Mouse (Mus musculus) liver, adult 2 months (tissue): Measurements from ENCODE around the gene Prkra. TPM values are rescaled to one million over a fixed set of nuclear protein-coding genes. Genes with fewer than 3 reads are reported as not detected.
A peak's percentile ranks its signal among the peaks of the same experiment; 100 is the strongest.
"Not testable (repeated sequence)": the region's sequence is repeated elsewhere in the genome, so short reads cannot be mapped to it uniquely, and the experiment has no call there.

Experiments used
- DNase-seq: peaks from one replicate; pipeline ENCODE4 v3.0.0-alpha.2; 2011; ENCODE audit warnings: low read depth, low spot score; ENCODE audit errors: extremely low read depth
- H3K27ac ChIP-seq: fragments of 200-500 bp; replicated peaks from 2 replicates; pipeline ENCODE4 v1.5.1; 2012; ENCODE audit warnings: low read depth, mild to moderate bottlenecking, control low read depth, inconsistent platforms, low read length; ENCODE audit not compliant: insufficient read depth
- H3K27me3 ChIP-seq: fragments of 200-500 bp; 2 replicates; pipeline ENCODE4 v1.6.1; 2012; ENCODE audit warnings: mild to moderate bottlenecking, moderate library complexity, low read length, inconsistent platforms; ENCODE audit not compliant: control insufficient read depth, insufficient read depth
- H3K36me3 ChIP-seq: fragments of 200-500 bp; 2 replicates; pipeline ENCODE4 v1.6.1; 2012; ENCODE audit warnings: low read length, inconsistent platforms; ENCODE audit not compliant: control insufficient read depth, insufficient read depth
- H3K4me1 ChIP-seq: fragments of 200-500 bp; 2 replicates; pipeline ENCODE4 v1.6.1; 2011; ENCODE audit warnings: low read length; ENCODE audit not compliant: control insufficient read depth, insufficient read depth
- H3K4me3 ChIP-seq: fragments of 200-500 bp; 2 replicates; pipeline ENCODE4 v1.5.1; 2011; ENCODE audit warnings: low read depth, mild to moderate bottlenecking, control low read depth, low read length, moderate library complexity; ENCODE audit not compliant: insufficient read depth
- H3K79me2 ChIP-seq: fragments of 200-500 bp; 2 replicates; pipeline ENCODE4 v1.6.1; 2012; ENCODE audit warnings: inconsistent platforms, mild to moderate bottlenecking, low read length, moderate library complexity; ENCODE audit not compliant: control insufficient read depth, insufficient read depth
- H3K9ac ChIP-seq: fragments of 200-500 bp; 2 replicates; pipeline ENCODE4 v1.6.1; 2012; ENCODE audit warnings: low read depth, mild to moderate bottlenecking, control low read depth, inconsistent platforms, low read length
- CTCF ChIP-seq: fragments of 200-500 bp; IDR thresholded peaks from 2 replicates; pipeline ENCODE4 v1.5.1; 2011; ENCODE audit warnings: low read depth, low read length, control low read depth
- POLR2A ChIP-seq: fragments of 200-500 bp; IDR thresholded peaks from 2 replicates; pipeline ENCODE4 v1.6.1; 2011; ENCODE audit warnings: low read length, control low read depth; ENCODE audit not compliant: insufficient read depth; ENCODE audit errors: extremely low read depth
- WGBS: fragments of 180-500 bp; shearing (Covaris S2); methylation state at CpG from one replicate; pipeline ENCODE4 v1.1.7; 2018; 5-methylcytosine and 5-hydroxymethylcytosine counted together
- polyA plus RNA-seq: library from polyadenylated mRNA; depleted of rRNA; stranded (reverse); fragments of >200 nt; gene quantifications from 2 replicates; pipeline ENCODE4 v1.2.3, GENCODE M21; 2012
- total RNA-seq: library from RNA; depleted of rRNA; stranded (reverse); fragments of >200 nt; gene quantifications from 2 replicates; pipeline ENCODE4 v1.2.3, GENCODE M21; 2014

Gene Prkra
- total and polyA plus RNA-seq, 2 experiments, result 11.2 to 26.9 TPM

DNA sequence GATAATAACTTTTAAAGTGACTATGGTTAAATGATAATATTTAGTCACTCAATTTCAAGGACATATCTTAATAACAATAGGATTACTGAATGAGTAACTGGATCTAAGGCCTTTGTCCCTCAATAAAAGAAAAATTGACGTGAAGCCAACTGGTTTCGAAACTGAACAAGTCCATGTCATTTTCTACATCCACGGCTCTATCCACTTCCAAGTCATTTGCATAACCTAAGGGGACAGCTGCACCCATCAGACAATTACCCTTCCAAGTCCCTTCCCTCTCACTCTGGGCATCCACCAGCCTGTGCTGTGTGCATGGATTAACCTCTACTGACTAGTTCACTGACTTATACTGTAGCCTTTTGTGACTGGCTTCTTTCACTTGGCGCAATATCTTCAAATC, 16.2 kb downstream of the Prkra start:
- no peak for TF ChIP-seq CTCF
- TF ChIP-seq POLR2A, result no peak
- no peak overlapping the region for H3K4me3 ChIP-seq
- H3K79me2 ChIP-seq, result no peaks in the 10 kb centered on the region
- peak; percentile 10 for DNase-seq
- no peak overlapping the region for H3K27ac ChIP-seq
- no peaks in the 10 kb centered on the region for H3K27me3 ChIP-seq
- peaks cover 53% of the 10 kb centered on the region for H3K36me3 ChIP-seq
- H3K9ac ChIP-seq, result no peak overlapping the region
- WGBS, result 84% methylated on average over 4 of the region's 4 CpGs
- no peaks in the 10 kb centered on the region for H3K4me1 ChIP-seq

DNA sequence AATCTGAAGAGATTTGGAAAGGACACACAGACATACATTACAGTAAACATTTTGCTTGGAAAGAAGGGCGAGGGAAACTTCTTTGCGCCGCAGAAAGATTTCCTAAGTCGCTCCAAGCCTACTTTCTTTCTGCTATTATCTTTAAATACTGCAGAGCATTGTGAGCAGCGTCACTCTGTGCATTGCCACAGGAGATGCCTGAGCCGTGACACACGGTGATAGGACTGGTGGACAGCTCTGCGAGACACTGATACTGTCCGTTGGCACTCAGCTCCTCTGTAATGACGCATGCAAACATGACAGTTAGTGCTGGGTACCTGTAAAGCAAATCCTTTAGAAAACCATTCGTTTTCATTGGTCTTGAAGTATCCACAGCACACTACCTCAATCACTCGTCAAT, 17.5 kb downstream of the Prkra start:
- no peak overlapping the region for H3K4me3 ChIP-seq
- no peak overlapping the region for H3K27ac ChIP-seq
- H3K9ac ChIP-seq, result no peak overlapping the region
- no peaks in the 10 kb centered on the region for H3K27me3 ChIP-seq
- TF ChIP-seq CTCF (no peak), POLR2A (no peak)
- H3K79me2 ChIP-seq, result no peaks in the 10 kb centered on the region
- no peak for DNase-seq
- no peaks in the 10 kb centered on the region for H3K4me1 ChIP-seq
- H3K36me3 ChIP-seq, result peaks cover 47% of the 10 kb centered on the region
- 96% methylated on average over 12 of the region's 12 CpGs for WGBS

DNA sequence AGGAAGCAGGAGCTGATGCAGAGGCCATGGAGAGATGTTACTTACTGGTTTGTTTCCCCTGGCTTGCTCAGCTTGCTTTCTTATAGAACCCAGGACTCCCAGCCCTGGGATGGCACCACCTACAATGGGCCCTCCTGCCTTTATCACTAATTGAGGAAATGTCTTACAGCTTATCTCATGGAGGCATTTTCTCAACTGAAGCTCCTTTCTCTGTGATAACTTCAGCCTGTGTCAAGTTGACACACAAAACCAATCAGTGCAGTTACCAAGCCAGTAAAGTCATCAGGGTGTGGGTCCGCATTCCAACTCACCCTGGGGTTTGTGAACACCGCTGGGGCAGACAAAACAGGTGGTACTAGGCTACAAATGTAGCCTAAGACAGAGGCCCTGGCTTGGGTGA, 25.5 kb downstream of the Prkra start:
- not testable (repeated sequence) for DNase-seq, H3K27ac ChIP-seq, H3K9ac ChIP-seq, H3K79me2 ChIP-seq, H3K27me3 ChIP-seq, H3K4me1 ChIP-seq, H3K4me3 ChIP-seq
- WGBS, result 94% methylated on average over 2 of the region's 2 CpGs
- peaks cover 17% of the 10 kb centered on the region for H3K36me3 ChIP-seq

DNA sequence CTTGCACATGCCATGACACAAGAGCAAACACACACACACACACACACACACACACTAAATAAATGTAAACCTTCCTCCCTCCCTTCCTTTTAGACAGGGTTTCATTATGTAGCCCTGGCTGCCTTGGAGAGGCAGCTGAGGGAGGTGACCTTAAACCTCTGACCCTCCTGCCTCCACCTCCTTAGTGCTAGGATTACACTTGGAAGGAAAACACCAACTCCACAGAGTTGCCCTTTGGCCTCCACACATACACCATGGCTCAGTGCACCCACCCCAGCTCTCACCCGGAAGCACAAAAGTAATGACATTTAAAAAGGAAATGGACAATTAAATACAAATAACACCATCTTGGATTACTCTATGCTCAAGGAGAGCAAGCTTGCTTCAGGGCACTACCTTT, 26.1 kb downstream of the Prkra start:
- Histone ChIP-seq H3K27me3 (no peaks in the 10 kb centered on the region), H3K79me2 (no peaks in the 10 kb centered on the region), H3K9ac (no peak overlapping the region), H3K4me1 (no peaks in the 10 kb centered on the region), H3K4me3 (no peak overlapping the region), H3K36me3 (peaks cover 11% of the 10 kb centered on the region), H3K27ac (no peak overlapping the region)
- no peak for DNase-seq
- 85% methylated on average over 1 of the region's 1 CpGs for WGBS
- no peak for TF ChIP-seq POLR2A
- TF ChIP-seq CTCF, result no peak

DNA sequence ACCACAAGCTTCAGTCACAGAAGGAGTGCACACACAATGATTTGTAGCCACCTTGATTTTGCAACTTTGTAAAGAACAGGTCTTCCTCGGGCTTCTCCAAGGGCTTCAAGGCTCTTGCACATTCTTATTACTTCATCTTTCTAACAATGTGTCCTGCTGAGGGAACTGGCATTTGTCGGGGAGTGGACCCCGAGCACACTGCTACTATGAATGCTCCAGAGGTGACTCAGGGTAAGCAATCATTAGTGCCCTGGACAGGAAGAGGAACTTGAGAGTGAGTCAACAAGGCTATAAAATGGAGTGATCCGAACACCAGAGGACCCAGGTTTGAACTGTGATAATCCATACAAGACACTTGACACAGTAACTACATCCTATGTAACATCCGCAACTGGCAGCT, 27.6 kb downstream of the Prkra start:
- peaks cover 5% of the 10 kb centered on the region for H3K36me3 ChIP-seq

DNA sequence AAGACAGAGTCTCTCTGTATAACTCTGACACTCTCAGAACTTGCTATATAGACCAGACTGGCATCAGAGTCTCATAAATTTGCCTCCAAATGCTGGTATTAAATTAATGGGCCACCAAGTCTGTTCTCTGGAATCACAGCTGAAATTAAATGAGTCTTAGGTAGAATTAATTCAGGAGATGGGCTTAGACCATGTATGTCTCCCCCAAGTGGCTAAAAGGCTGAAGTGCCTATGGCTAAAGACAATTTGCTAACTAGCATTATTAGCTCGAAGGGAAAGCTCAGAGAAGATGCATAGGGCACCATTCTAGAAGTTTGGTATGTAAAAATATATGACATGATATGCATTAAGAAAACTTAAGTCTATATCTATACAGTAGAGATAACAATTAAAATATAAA, 29.7 kb downstream of the Prkra start:
- H3K4me3 ChIP-seq, result no peak overlapping the region
- H3K4me1 ChIP-seq, result no peaks in the 10 kb centered on the region
- peak; percentile 19 for DNase-seq
- no peak overlapping the region for H3K9ac ChIP-seq
- H3K27me3 ChIP-seq, result no peaks in the 10 kb centered on the region
- no peaks in the 10 kb centered on the region for H3K79me2 ChIP-seq
- no peaks in the 10 kb centered on the region for H3K36me3 ChIP-seq
- WGBS, result 32% methylated on average over 1 of the region's 1 CpGs
- H3K27ac ChIP-seq, result no peak overlapping the region
- TF ChIP-seq POLR2A (no peak), CTCF (peak; percentile 14; the same call in 1 of the 2 replicates)

More for the DNA sequence above, 27.6 kb downstream of the Prkra start:
- WGBS, result 81% methylated on average over 5 of the region's 5 CpGs
- H3K27me3 ChIP-seq, result no peaks in the 10 kb centered on the region
- H3K79me2 ChIP-seq, result no peaks in the 10 kb centered on the region
- no peak overlapping the region for H3K9ac ChIP-seq
- H3K27ac ChIP-seq, result no peak overlapping the region
- H3K4me3 ChIP-seq, result no peak overlapping the region
- no peaks in the 10 kb centered on the region for H3K4me1 ChIP-seq
- no peak for DNase-seq
- TF ChIP-seq POLR2A (no peak), CTCF (no peak)
